In the genomic region with DNA sequence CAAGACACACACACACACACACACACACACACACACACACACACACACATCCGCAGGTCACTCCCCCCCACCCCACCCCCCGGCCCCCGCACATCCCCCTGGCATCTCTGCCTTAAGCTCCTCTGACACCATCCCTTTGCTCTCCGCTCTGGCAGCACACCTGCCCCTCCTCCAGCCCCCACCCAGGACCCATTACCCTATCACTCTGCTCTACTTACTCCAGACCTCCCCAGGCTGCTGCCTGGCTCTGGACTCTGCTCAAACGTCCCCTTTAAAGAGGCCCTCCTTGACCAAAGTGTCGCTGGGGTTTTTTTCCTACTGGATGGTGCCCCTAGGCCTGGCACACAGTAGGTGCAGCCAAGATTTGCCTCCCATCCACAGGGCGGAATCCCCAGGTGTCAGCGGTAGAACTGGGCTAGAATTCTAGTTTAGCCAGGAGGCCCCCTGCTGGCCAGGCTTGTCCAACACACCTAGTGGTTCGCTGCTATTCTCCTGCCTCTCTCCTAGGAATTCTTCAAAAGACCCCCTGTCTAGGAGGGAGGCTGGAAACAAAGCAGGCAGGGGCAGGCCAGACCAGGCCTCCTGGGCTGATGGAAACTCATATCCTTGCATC, we compare ENCODE assay signal across 8 mouse cellular contexts. TPM values are rescaled to one million over a fixed set of nuclear protein-coding genes. Genes with fewer than 3 reads are reported as not detected.
A peak's percentile ranks its signal among the peaks of the same experiment; 100 is the strongest.
DNase-seq lines count a peak whose midpoint lies in the region; ATAC-seq lines count a peak whose summit lies in the region.

No protein-coding gene starts in this region.

- no peak for ATAC-seq in hindbrain, embryonic 13.5 days (ENCODE audit: low FRiP score)
- peak; percentile 33 for ATAC-seq in activated CD4-positive, CD25-positive, alpha-beta regulatory T cell, adult 4 months

- H3K9me3 ChIP-seq in hindbrain, embryonic 10.5 days: no peaks in the 10 kb centered on the region
- no peaks in the 10 kb centered on the region for H3K9me3 ChIP-seq in hindbrain, embryonic 13.5 days

- H3K36me3 ChIP-seq in hindbrain, embryonic 10.5 days: no peaks in the 10 kb centered on the region
- H3K36me3 ChIP-seq in hindbrain, embryonic 13.5 days: no peaks in the 10 kb centered on the region

- peaks cover 52% of the 10 kb centered on the region for H3K4me1 ChIP-seq in hindbrain, embryonic 10.5 days (replicated peaks)
- 0 out of 2 replicates have a peak, but pooled peaks cover 7% of the 10 kb centered on the region for H3K4me1 ChIP-seq in hindbrain, embryonic 13.5 days (replicated peaks)

- no peak overlapping the region for H3K4me3 ChIP-seq in hindbrain, embryonic 10.5 days
- H3K4me3 ChIP-seq in hindbrain, embryonic 13.5 days: no peak overlapping the region

- no peak overlapping the region for H3K9ac ChIP-seq in hindbrain, embryonic 13.5 days

- DNase-seq in hindbrain, embryonic 10.5 days (ENCODE audit: low spot score): peak; percentile 75
- DNase-seq in embryo, embryonic 10.5 days (ENCODE audit: low spot score): peak; percentile 84
- peak; percentile 76 for DNase-seq in heart, adult 8-10 months (ENCODE audit: low spot score)
- DNase-seq in kidney, postnatal 10 days: peak; percentile 88
- DNase-seq in lung, postnatal 25 days (ENCODE audit: low spot score): peak; percentile 76
- peak; percentile 76 for DNase-seq in right cerebral cortex, postnatal 14 days

- no peak overlapping the region; the same call in 1 of the 2 replicates for H3K27ac ChIP-seq in hindbrain, embryonic 10.5 days
- no peak overlapping the region for H3K27ac ChIP-seq in hindbrain, embryonic 13.5 days

- 25% methylated on average over 9 of the region's 9 CpGs for WGBS in hindbrain, embryonic 10.5 days
- 24% methylated on average over 9 of the region's 9 CpGs for WGBS in hindbrain, embryonic 13.5 days

- peaks cover 17% of the 10 kb centered on the region; the same call in 1 of the 2 replicates for H3K27me3 ChIP-seq in hindbrain, embryonic 10.5 days (ENCODE audit: insufficient read depth, poor library complexity, severe bottlenecking)
- peaks cover 9% of the 10 kb centered on the region; the same call in 1 of the 2 replicates for H3K27me3 ChIP-seq in hindbrain, embryonic 13.5 days

- H3K4me2 ChIP-seq in hindbrain, embryonic 13.5 days: no peak overlapping the region

RNA-seq across cellular contexts. Expression of a gene that starts 12.9 kb away (rescaled TPM):
- polyA plus RNA-seq in hindbrain, embryonic 10.5 days (2016; fragmentation: Nextera tagmentation; extraction: Ambion mirVana): 24.6 and 28.5 TPM in 2 replicates
- polyA plus RNA-seq in hindbrain, embryonic 13.5 days (2015; fragmentation: Nextera tagmentation; extraction: Ambion mirVana): 9.1 and 11.3 TPM in 2 replicates
- polyA plus RNA-seq in activated CD4-positive, CD25-positive, alpha-beta regulatory T cell, adult 4 months (2017; shearing (Covaris generic)): 10 to 100 TPM; 10.6 to 10.8 TPM
- total RNA-seq in heart, adult 8-10 months (2022): 10 to 100 TPM; 43.8 to 75.7 (median 63.5) TPM
